Mouse (Mus musculus) midbrain, embryonic 11.5 days (tissue): ENCODE measurements around the gene 0610040J01Rik. TPM values are rescaled to one million over a fixed set of nuclear protein-coding genes. Genes with fewer than 3 reads are reported as not detected.

ENCODE experiments used
- ATAC-seq: fragments of 200-750 bp; cut with Nextera tagmentation; 2 replicates; pipeline ENCODE4 v1.8.0; 2017; ENCODE audit warnings: moderate TSS enrichment, moderate library complexity; ENCODE audit not compliant: low FRiP score
- DNase-seq: peaks from one replicate; pipeline ENCODE4 v3.0.0; 2015; ENCODE audit warnings: low spot score; ENCODE audit errors: missing footprints
- H3K27ac ChIP-seq: fragments of 300-500 bp; sonication (generic); 2 replicates; pipeline ENCODE4 v1.5.1; 2014; ENCODE audit warnings: low read depth, low read length
- H3K27me3 ChIP-seq: fragments of 300-500 bp; sonication (generic); 2 replicates; pipeline ENCODE4 v1.6.1; 2014; ENCODE audit warnings: mild to moderate bottlenecking, low read length, moderate library complexity, mixed read lengths; ENCODE audit not compliant: control insufficient read depth, insufficient read depth
- H3K36me3 ChIP-seq: fragments of 300-500 bp; sonication (generic); 2 replicates; pipeline ENCODE4 v1.6.1; 2014; ENCODE audit warnings: mild to moderate bottlenecking, low read length, moderate library complexity, mixed read lengths; ENCODE audit not compliant: control insufficient read depth, insufficient read depth
- H3K4me1 ChIP-seq: fragments of 300-500 bp; sonication (generic); 2 replicates; pipeline ENCODE4 v1.6.1; 2014; ENCODE audit warnings: low read length; ENCODE audit not compliant: control insufficient read depth, insufficient read depth
- H3K4me2 ChIP-seq: fragments of 300-500 bp; sonication (generic); 2 replicates; pipeline ENCODE4 v1.6.1; 2014; ENCODE audit warnings: mild to moderate bottlenecking, moderate library complexity
- H3K4me3 ChIP-seq: fragments of 300-500 bp; sonication (generic); 2 replicates; pipeline ENCODE4 v1.5.1; 2014; ENCODE audit warnings: low read depth, low read length
- H3K9ac ChIP-seq: fragments of 300-500 bp; sonication (generic); 2 replicates; pipeline ENCODE4 v1.6.1; 2014; ENCODE audit warnings: low read length
- H3K9me3 ChIP-seq: fragments of 300-500 bp; sonication (generic); 2 replicates; pipeline ENCODE4 v1.6.1; 2016; ENCODE audit warnings: low read length; ENCODE audit not compliant: control insufficient read depth
- WGBS: fragments of 180-500 bp; shearing (Covaris S2); extraction: QIAGEN DNeasy Blood & Tissue Kit; methylation state at CpG from one replicate; pipeline ENCODE4 v1.1.7; 2014; 5-methylcytosine and 5-hydroxymethylcytosine counted together
- polyA plus RNA-seq: library from polyadenylated mRNA; unstranded; fragments of >200 nt; fragmentation: Nextera tagmentation; extraction: Ambion mirVana; gene quantifications from 2 replicates; pipeline ENCODE4 v1.2.1, GENCODE M21; 2014

Gene 0610040J01Rik
- polyA plus RNA-seq, 1 experiment from 2014 or later = 0.96 TPM

DNA sequence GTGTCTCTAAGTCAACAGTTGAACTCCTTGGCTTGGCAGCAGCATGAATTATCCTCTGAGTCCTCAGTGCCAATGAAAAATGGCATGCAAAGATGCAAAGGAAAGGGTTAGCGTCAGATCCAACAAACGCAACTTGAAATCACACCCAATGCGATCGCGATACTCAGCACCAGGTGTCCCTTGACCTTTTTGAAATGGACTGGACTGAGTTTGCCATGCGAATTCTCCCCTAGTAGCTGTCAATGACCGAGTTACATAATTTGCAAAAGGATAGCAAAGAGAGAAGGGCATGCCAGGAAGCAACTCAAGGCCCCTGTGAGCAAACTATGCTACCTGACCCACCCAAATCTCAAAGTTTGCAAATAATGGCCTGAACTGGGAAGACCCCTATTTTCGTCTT is 34.9 kb downstream of the 0610040J01Rik start:
- 90% methylated on average over 8 of the region's 8 CpGs for whole genome bisulfite sequencing
- no peak for DNase-seq
- Histone ChIP-seq H3K9me3 (no peaks in the 10 kb centered on the region), H3K27ac (no peak overlapping the region), H3K4me1 (no peaks in the 10 kb centered on the region), H3K36me3 (no peaks in the 10 kb centered on the region), H3K27me3 (no peaks in the 10 kb centered on the region), H3K4me3 (no peak overlapping the region), H3K9ac (no peak overlapping the region), H3K4me2 (no peak overlapping the region)
- no peak for ATAC-seq

DNA sequence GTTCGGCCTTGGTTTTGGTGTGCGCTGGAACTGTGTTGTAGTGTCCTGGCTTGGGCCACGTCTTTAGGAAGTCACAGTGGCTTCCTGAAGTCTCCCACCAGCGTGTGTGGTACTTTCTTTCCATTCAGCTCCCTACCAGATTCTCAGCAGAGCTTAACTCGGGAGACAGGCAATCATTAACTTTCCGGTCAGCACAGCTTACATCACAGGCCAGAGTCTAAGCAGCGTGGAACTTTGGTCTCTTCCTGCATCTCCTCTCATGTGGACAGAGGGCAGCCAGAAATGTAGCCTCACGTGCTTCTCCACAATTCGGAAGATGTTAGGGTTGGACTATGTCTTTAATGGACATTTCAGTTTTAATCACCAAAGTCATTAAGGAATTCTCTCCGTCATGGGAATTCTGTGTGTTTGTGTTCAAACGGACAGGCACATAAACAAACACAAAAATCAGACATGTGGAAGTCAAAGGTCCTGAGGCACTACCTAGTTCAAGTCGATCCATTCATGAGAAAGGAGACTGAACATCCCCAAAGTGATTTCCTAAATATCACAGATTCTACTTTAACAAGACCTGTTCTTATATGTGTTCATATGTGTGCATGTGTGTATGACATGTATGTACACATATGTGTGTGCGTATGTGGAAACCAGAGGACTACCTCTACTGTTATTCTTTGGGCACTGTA is 35.5 kb downstream of the 0610040J01Rik start:
- DNase-seq = no peak
- Histone ChIP-seq H3K27ac (no peak overlapping the region), H3K9ac (no peak overlapping the region), H3K36me3 (no peaks in the 10 kb centered on the region), H3K4me2 (no peak overlapping the region), H3K27me3 (no peaks in the 10 kb centered on the region), H3K4me3 (no peak overlapping the region), H3K9me3 (no peaks in the 10 kb centered on the region), H3K4me1 (no peaks in the 10 kb centered on the region)
- ATAC-seq = no peak
- 90% methylated on average over 13 of the region's 13 CpGs for WGBS

DNA sequence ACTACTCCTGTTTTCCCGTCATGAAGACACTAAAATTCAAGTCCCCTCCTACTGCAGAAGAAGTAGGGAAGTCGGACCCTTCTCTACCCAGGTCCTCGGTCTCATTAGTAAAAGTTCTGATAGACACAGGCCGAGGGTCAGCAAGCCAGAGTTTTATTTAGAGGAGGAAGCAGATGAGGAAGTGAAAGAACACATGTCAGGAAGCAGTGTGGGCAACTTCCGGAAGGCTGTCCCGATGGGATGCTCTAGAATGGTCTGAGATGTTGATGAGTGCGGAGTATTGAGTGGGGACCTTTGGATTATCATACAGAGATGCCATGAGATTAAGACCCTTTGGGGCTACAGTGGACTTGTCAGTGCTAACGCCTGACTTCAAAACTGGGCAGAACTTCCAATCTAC is 46.7 kb downstream of the 0610040J01Rik start:
- H3K4me1 ChIP-seq = no peaks in the 10 kb centered on the region
- no peak for ATAC-seq
- 90% methylated on average over 8 of the region's 8 CpGs for WGBS

DNA sequence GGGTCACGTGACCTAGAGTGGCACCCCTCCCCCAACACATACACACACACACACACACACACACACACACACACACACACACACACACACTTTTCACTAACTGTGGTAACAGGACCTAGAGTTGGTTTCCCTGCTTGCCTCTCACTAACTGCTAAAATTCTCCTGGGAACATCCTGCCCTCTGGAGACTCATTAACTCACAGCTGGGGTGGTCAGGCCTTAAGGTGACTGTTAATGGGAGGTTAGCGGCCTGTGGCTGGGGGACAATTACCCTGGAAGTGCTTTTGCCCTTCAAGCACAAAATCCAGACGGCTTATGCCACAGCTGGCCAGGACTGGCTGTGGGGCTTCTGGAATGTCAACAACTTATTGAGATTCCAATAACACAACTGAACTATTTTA is 55.3 kb downstream of the 0610040J01Rik start:
- Histone ChIP-seq H3K9me3 (no peaks in the 10 kb centered on the region), H3K36me3 (no peaks in the 10 kb centered on the region), H3K27ac (no peak overlapping the region), H3K27me3 (no peaks in the 10 kb centered on the region), H3K4me1 (0 out of 2 replicates have a peak, but pooled peaks cover 3% of the 10 kb centered on the region), H3K9ac (no peak overlapping the region), H3K4me3 (no peak overlapping the region), H3K4me2 (no peak overlapping the region)
- DNase-seq (no peak), ATAC-seq (no peak)
- 33% methylated on average over 3 of the region's 3 CpGs for WGBS

More for the DNA sequence above, 46.7 kb downstream of the 0610040J01Rik start:
- H3K4me2 ChIP-seq = no peak overlapping the region
- H3K9me3 ChIP-seq = no peaks in the 10 kb centered on the region
- H3K27me3 ChIP-seq = no peaks in the 10 kb centered on the region
- no peaks in the 10 kb centered on the region for H3K36me3 ChIP-seq
- H3K27ac ChIP-seq = no peak overlapping the region
- DNase-seq = no peak
- no peak overlapping the region for H3K9ac ChIP-seq
- no peak overlapping the region for H3K4me3 ChIP-seq

DNA sequence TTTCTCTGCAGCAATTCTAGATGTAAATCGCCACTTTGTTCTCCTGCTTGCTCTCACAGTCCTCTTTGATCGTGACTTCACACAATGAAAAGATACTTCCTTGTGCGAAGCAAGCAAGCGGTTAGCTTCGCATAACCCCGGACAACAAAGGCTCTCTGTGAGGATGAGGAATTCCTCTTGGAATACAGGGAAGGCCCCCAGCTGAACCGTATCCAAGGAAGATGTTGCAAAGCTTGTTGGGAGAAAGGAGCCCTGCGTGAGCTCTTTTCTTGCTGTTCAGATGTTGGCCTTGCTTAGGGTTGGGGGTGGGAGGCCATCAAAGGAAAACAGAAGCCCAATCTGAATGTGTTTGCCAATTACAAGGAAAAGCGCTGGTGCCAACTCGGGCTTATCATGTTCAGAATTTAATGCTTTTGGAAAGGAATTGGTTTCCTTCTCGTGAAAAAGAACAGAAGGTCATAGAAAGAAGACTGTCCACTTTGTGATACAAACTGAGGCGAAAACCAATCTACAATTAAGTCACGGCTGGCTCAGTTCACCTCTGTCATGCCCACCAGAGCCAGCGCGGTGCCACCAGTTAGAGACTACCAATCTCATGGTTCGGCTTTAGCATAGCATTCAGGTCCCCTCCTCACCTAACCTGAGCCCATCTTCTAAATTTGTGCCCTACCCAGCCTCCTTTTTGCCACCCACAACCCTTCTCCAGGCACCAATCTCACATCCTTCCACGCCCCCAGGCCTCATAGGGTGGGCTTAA is 60.2 kb downstream of the 0610040J01Rik start:
- DNase-seq = peak; percentile 93
- ATAC-seq = peak; percentile 72
- H3K4me3 ChIP-seq = no peak overlapping the region
- H3K4me1 ChIP-seq = 0 out of 2 replicates have a peak, but pooled peaks cover 3% of the 10 kb centered on the region
- 37% methylated on average over 17 of the region's 17 CpGs for WGBS
- H3K27ac ChIP-seq = no peak overlapping the region
- no peak overlapping the region for H3K9ac ChIP-seq
- H3K9me3 ChIP-seq = no peaks in the 10 kb centered on the region
- no peaks in the 10 kb centered on the region for H3K27me3 ChIP-seq
- 0 out of 2 replicates have a peak overlapping the region, but pooled peaks have one; percentile 2 for H3K4me2 ChIP-seq
- no peaks in the 10 kb centered on the region for H3K36me3 ChIP-seq

DNA sequence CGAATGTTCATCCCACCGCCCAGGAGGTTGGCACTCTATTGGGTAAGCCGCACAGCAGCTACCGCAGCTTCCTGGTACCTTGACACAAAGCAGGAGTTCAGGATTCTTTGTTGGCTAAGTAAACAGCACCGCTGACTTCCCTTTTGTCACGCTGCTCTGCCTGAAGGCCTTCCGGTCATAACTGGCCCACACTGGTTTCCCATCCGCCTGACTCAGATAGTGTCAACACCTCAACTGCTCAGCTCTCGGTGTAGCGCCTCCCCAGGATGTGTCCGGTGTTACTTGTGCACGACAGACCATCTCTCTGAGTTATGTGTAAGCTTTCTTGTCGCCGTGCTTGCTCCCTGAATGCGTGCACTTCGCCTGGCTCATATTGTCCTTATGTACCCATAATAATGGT is 62.7 kb downstream of the 0610040J01Rik start:
- Histone ChIP-seq H3K27ac (no peak overlapping the region), H3K4me2 (no peak overlapping the region), H3K4me1 (0 out of 2 replicates have a peak, but pooled peaks cover 3% of the 10 kb centered on the region), H3K9me3 (no peaks in the 10 kb centered on the region), H3K36me3 (no peaks in the 10 kb centered on the region), H3K27me3 (no peaks in the 10 kb centered on the region), H3K4me3 (no peak overlapping the region), H3K9ac (no peak overlapping the region)
- 0 out of 2 replicates have a peak, but pooled peaks have one; percentile 15 for ATAC-seq
- DNase-seq = peak; percentile 86
- WGBS = 65% methylated on average over 16 of the region's 16 CpGs

DNA sequence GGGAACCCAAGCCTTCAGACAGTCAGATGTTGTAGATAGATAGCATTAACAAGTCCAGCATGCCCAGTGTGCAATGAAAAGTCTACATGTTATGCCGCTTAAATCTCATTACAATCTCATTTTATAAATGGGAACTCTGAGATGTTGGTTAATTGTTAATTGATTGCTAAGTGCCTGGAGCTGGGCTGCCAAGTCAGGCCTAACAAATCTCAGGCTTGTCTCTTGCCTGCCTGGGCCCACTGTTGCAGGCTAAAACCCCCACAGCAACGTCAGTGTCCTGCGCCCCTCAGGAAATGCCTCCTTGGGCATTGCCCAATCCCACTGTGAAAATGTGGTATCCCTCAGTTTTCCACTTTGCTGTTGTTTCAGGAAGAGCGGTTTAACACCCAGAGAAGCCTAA is 63.9 kb downstream of the 0610040J01Rik start:
- Histone ChIP-seq H3K9me3 (no peaks in the 10 kb centered on the region), H3K4me3 (no peak overlapping the region), H3K4me1 (0 out of 2 replicates have a peak, but pooled peaks cover 3% of the 10 kb centered on the region), H3K27ac (no peak overlapping the region), H3K27me3 (no peaks in the 10 kb centered on the region), H3K4me2 (no peak overlapping the region), H3K36me3 (no peaks in the 10 kb centered on the region), H3K9ac (no peak overlapping the region)
- DNase-seq (no peak), ATAC-seq (no peak)
- WGBS = 93% methylated on average over 4 of the region's 4 CpGs

DNA sequence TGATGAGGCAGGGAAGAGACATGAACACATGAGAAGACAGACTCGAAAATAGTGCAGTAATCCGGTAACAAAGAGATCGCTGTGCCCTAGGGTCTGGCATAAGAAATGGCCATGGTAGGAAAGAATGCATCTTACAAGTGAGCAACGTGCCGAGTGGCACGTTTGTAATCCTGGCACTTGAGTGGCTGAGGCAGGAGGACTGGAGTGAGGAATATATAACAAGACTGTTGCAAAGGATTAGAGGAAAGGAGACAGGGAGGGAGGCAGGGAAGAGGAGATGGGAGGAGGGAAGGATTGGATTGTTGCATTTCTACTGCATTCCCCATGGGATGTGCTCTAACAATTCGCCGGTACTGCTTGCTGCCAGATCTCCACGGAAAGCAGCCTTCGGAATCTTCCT is 66.9 kb downstream of the 0610040J01Rik start:
- Histone ChIP-seq H3K4me3 (no peak overlapping the region), H3K36me3 (no peaks in the 10 kb centered on the region), H3K4me2 (no peak overlapping the region), H3K27ac (no peak overlapping the region), H3K4me1 (no peaks in the 10 kb centered on the region), H3K27me3 (no peaks in the 10 kb centered on the region), H3K9me3 (no peaks in the 10 kb centered on the region), H3K9ac (no peak overlapping the region)
- WGBS = 62% methylated on average over 10 of the region's 10 CpGs
- DNase-seq = no peak
- no peak for ATAC-seq

DNA sequence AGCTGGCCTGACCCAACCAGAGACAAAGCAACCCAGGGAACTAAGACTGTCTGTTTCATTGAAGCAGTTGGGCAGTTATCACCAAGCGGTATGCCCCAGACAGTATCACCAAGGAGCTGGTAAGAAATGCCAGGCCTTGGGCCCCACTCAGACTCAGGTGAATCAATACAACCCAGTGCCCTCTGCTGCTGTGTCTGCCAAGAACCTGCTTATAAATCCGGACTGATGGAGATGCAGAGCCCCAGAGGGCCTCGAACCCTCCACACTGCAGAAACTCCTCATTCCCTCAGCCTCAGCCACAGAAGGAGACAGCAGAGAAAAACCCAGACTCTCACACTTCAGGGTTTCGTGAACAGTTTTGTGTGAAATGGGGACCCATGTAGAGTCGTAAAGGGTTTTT is 74.1 kb downstream of the 0610040J01Rik start:
- no peak overlapping the region for H3K9ac ChIP-seq
- ATAC-seq (no peak), DNase-seq (no peak)
- no peaks in the 10 kb centered on the region for H3K27me3 ChIP-seq
- H3K4me1 ChIP-seq = no peaks in the 10 kb centered on the region
- H3K27ac ChIP-seq = no peak overlapping the region
- no peak overlapping the region for H3K4me2 ChIP-seq
- H3K9me3 ChIP-seq = no peaks in the 10 kb centered on the region
- H3K36me3 ChIP-seq = no peaks in the 10 kb centered on the region
- no peak overlapping the region for H3K4me3 ChIP-seq
- WGBS = 87% methylated on average over 5 of the region's 5 CpGs
